Mouse (Mus musculus) testis, postnatal 10 days (tissue): ENCODE measurements around the gene Sncg.

ENCODE experiments used
- DNase-seq: peaks from one replicate; pipeline ENCODE4 v3.0.0; 2021; ENCODE audit warnings: low spot score

Sncg gene

DNA sequence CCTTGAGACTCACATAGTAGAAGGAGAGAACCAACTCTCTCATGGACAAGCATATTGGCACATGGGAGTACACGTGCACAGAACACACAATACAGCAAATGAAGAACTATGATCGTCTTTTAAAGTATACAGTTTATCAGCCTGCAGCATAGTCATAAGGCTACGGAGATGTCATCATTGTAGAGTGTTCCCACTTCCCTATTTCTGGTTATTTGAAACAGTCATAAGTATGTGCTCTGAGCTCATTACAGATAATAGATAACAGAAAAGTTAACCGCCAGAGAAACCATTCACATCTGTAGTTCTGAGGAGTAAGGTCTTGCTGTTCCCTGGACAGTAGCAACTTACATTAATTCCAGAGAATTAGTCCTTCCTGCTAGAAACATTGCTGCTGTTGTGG lies 31.5 kb downstream of the Sncg start:
- no peak for DNase-seq

GRCm38 (mm10) chr14:34341993-34342392 lies 32.6 kb downstream of the Sncg start:
- DNase-seq, result no peak

DNA sequence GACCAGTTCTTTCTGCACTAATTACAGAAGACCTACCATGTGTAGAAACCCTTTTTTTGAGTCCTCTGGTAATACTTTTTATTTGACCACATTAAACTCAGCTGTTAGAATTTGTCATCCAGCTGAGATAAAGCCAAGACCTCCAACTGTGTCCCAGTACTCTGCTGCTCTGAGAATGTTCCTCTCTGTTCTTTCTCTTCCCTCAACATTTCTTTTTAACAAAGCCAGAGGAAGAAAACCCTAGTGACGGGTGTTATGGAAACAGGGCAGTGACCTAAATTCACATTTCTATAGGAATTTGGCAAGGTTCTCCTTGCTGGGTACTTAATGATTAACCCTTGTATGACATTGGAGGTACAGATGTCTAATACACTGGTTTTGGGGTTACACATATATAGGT lies 35.1 kb downstream of the Sncg start:
- no peak for DNase-seq

DNA sequence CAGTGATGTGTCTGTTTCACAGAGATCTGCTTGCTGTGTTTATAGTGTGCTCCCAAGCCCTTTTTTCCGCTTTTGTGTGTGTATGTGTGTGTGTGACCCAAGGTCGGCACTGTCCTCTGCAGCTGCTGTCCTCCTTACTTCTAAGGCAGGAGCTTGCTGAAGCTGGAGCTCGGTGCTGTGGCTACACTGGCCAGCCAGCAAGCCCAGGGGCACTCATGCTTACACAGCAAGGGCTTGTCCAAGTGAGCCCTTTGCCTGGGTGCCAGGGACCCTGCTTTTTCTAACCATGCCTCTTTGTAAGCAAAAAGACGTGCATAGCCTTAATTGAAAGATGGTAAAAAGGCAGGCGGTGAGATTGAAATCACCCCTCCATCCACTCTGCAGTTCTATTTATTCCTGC lies 42.1 kb downstream of the Sncg start:
- no peak for DNase-seq

- DNase-seq, result no peak
Observed at GRCm38 (mm10) chr14:34331886-34332285, 42.7 kb downstream of the Sncg start.

DNA sequence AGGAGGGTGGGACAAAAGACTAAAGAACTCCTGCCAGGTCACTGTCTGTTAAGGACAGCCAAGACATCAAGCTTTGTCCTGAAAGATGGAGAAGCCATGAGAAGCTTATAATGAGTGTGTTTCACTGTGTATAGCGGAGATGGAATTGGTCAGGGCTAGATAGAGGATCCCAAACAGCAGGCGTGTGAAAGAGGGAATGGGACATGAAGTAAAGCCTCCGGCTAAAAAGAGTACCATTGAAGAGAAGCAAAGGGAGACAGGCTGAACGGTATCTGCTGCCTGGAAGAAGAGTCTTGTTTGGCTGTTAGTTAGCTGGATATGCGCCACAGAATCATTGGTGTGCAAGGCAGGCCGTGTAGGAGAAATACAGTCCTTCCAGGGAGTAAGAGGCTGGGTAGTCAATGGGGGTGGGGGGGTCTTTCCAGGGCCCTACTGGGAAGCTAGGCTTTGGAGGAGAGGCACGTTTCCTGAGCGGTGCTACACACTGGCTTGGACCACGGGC lies 43.9 kb downstream of the Sncg start:
- DNase-seq, result no peak

DNA sequence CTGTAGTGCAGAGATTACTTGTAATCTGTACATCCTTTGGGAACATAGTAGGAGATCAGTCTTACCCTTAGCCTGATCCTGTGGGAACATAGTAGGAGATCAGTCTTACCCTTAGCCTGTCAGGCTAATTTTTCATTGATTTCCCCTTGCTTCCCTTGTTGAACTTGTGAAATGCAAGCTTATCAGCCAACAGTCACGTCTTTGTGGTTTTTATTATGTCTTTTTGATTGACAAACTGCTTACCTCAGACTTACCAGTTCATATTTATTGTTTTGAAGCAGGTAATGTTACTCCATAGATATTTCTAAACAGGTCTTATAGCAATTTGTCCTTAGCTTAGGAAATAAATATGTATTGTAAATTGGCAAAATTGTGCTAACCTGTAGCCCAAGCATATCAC lies 47.0 kb downstream of the Sncg start:
- DNase-seq, result no peak

DNA sequence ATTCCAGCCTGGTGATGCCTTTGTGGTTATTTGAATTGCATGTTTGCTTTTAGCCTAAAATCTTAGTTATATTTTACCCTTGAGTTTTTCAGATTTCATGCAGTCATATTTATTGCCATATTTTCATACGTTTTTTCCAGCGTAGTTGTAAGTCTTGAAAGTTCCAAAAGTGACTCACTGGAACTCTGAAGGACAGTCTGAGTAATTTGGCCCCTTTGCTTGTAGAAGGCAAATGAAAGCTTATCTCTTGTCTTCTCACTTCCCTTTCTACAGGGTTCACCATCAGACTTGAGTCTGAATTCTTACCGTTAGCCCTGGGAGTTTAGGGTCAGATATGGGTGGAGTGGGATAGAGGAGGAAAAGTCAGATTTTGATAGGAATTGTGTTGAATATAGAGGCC lies 48.0 kb downstream of the Sncg start:
- DNase-seq, result no peak

GRCm38 (mm10) chr14:34323576-34324085 lies 51.0 kb downstream of the Sncg start:
- DNase-seq, result no peak
